Mouse (Mus musculus) neural tube, embryonic 11.5 days (tissue): Measurements from ENCODE around the gene Atp5s. TPM values are rescaled to one million over a fixed set of nuclear protein-coding genes. Genes with fewer than 3 reads are reported as not detected.

ENCODE experiments used
- ATAC-seq: fragments of 200-750 bp; cut with Nextera tagmentation; 2 replicates; pipeline ENCODE4 v1.8.0; 2017; ENCODE audit warnings: moderate number of reproducible peaks, mild to moderate bottlenecking, moderate TSS enrichment, moderate library complexity; ENCODE audit not compliant: insufficient read depth, low FRiP score, low TSS enrichment
- DNase-seq: peaks from one replicate; pipeline ENCODE4 v3.0.0-alpha.2; 2015; ENCODE audit warnings: low spot score
- H3K27ac ChIP-seq: fragments of 300-500 bp; sonication (generic); 2 replicates; pipeline ENCODE4 v1.5.1; 2014; ENCODE audit warnings: low read depth, mild to moderate bottlenecking, low read length
- H3K27me3 ChIP-seq: fragments of 300-500 bp; sonication (generic); 2 replicates; pipeline ENCODE4 v1.6.1; 2014; ENCODE audit warnings: mild to moderate bottlenecking, low read length, mixed read lengths; ENCODE audit not compliant: control insufficient read depth, insufficient read depth
- H3K36me3 ChIP-seq: fragments of 300-500 bp; sonication (generic); 2 replicates; pipeline ENCODE4 v1.6.1; 2014; ENCODE audit warnings: mild to moderate bottlenecking, low read length, moderate library complexity, mixed read lengths; ENCODE audit not compliant: control insufficient read depth, insufficient read depth
- H3K4me1 ChIP-seq: fragments of 300-500 bp; sonication (generic); 2 replicates; pipeline ENCODE4 v1.6.1; 2014; ENCODE audit warnings: low read length, mixed read lengths; ENCODE audit not compliant: control insufficient read depth, insufficient read depth
- H3K4me2 ChIP-seq: fragments of 300-500 bp; sonication (generic); 2 replicates; pipeline ENCODE4 v1.6.1; 2014; ENCODE audit warnings: low read depth, mild to moderate bottlenecking, moderate library complexity
- H3K4me3 ChIP-seq: fragments of 300-500 bp; sonication (generic); 2 replicates; pipeline ENCODE4 v1.5.1; 2014; ENCODE audit warnings: low read depth, low read length
- H3K9ac ChIP-seq: fragments of 300-500 bp; sonication (generic); 2 replicates; pipeline ENCODE4 v1.6.1; 2014; ENCODE audit warnings: mild to moderate bottlenecking, low read length
- H3K9me3 ChIP-seq: fragments of 300-500 bp; sonication (generic); 2 replicates; pipeline ENCODE4 v1.6.1; 2016; ENCODE audit warnings: low read length; ENCODE audit not compliant: control insufficient read depth
- WGBS: fragments of 180-500 bp; shearing (Covaris S2); extraction: QIAGEN DNeasy Blood & Tissue Kit; methylation state at CpG from one replicate; pipeline ENCODE4 v1.1.7; 2014; 5-methylcytosine and 5-hydroxymethylcytosine counted together
- polyA plus RNA-seq: library from polyadenylated mRNA; unstranded; fragments of >200 nt; fragmentation: Nextera tagmentation; extraction: Ambion mirVana; gene quantifications from 2 replicates; pipeline ENCODE4 v1.2.1, GENCODE M21; 2014

Gene Atp5s
- polyA plus RNA-seq, 1 experiment from 2014 or later: 24.0 TPM

- Histone ChIP-seq H3K4me1 (no peaks in the 10 kb centered on the region), H3K4me3 (no peak overlapping the region), H3K27me3 (no peaks in the 10 kb centered on the region), H3K9ac (no peak overlapping the region), H3K36me3 (no peaks in the 10 kb centered on the region), H3K9me3 (no peaks in the 10 kb centered on the region), H3K27ac (no peak overlapping the region), H3K4me2 (no peak overlapping the region)
- ATAC-seq (no peak), DNase-seq (no peak)
- 91% methylated on average over 2 of the region's 2 CpGs for WGBS
Measured at GRCm38 (mm10) chr12:69688368-69688767, 36.4 kb upstream of the Atp5s start.

- Histone ChIP-seq H3K27ac (no peak overlapping the region), H3K4me2 (no peak overlapping the region), H3K4me3 (no peak overlapping the region), H3K36me3 (no peaks in the 10 kb centered on the region), H3K9me3 (no peaks in the 10 kb centered on the region), H3K27me3 (no peaks in the 10 kb centered on the region), H3K4me1 (no peaks in the 10 kb centered on the region), H3K9ac (no peak overlapping the region)
- ATAC-seq (no peak), DNase-seq (no peak)
Measured at GRCm38 (mm10) chr12:69689094-69689493, 35.7 kb upstream of the Atp5s start.

DNA sequence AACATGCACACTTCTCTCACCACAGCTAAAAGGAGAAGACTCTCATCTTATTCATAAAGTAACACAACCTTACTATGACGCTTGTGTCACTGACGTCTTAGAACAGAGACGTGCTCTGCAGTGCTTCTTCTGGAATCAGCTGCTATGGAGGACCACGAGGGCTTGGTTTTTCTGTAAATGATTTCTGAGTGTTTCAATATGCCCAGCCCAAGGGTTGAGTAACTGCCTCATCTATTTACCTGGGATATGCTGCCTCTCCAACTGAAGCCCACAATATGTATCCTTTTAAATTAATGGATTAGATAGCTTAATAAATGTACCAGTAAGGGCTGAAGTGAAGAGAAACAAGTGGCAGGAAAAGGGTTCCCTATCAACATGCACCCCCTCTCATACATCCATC is 34.0 kb upstream of the Atp5s start:
- DNase-seq: no peak
- Histone ChIP-seq H3K9ac (no peak overlapping the region), H3K4me1 (no peaks in the 10 kb centered on the region), H3K9me3 (no peaks in the 10 kb centered on the region), H3K36me3 (no peaks in the 10 kb centered on the region), H3K27ac (no peak overlapping the region), H3K27me3 (no peaks in the 10 kb centered on the region), H3K4me2 (no peak overlapping the region), H3K4me3 (no peak overlapping the region)
- ATAC-seq: no peak
- 91% methylated on average over 4 of the region's 4 CpGs for WGBS

DNA sequence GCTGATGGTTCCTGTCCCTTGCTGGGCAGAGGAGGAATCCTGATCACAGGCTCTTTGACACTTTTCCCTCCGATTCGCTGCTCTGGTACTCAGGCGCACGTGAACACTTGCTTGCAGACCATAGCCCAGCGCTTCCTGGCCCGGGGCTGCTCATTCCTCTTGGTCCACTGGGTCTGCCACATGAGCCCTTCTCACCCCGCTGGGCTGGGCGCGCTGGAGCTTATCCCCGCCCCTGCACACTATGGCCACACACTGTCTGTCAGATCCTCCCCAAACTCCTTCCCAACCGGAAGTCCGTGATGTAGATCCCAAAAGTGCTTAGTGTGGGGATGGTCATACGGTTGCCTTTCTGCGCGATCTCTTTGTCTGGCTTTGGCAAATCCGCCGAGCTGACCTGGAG is 31.3 kb upstream of the Atp5s start:
- no peak for DNase-seq
- Histone ChIP-seq H3K4me3 (no peak overlapping the region), H3K9ac (no peak overlapping the region), H3K9me3 (no peaks in the 10 kb centered on the region), H3K27me3 (no peaks in the 10 kb centered on the region), H3K36me3 (no peaks in the 10 kb centered on the region), H3K27ac (no peak overlapping the region), H3K4me1 (no peaks in the 10 kb centered on the region), H3K4me2 (no peak overlapping the region)
- WGBS: 83% methylated on average over 17 of the region's 17 CpGs
- ATAC-seq: no peak

- no peak for ATAC-seq
- no peaks in the 10 kb centered on the region for H3K9me3 ChIP-seq
- DNase-seq: no peak
- 79% methylated on average over 5 of the region's 5 CpGs for WGBS
- no peaks in the 10 kb centered on the region for H3K4me1 ChIP-seq
- H3K4me3 ChIP-seq: no peak overlapping the region
- no peak overlapping the region for H3K4me2 ChIP-seq
- no peak overlapping the region for H3K27ac ChIP-seq
- H3K27me3 ChIP-seq: no peaks in the 10 kb centered on the region
- 0 out of 2 replicates have a peak, but pooled peaks cover under 1% of the 10 kb centered on the region for H3K36me3 ChIP-seq
- no peak overlapping the region for H3K9ac ChIP-seq
Measured at GRCm38 (mm10) chr12:69696746-69697145, 28.0 kb upstream of the Atp5s start.

DNA sequence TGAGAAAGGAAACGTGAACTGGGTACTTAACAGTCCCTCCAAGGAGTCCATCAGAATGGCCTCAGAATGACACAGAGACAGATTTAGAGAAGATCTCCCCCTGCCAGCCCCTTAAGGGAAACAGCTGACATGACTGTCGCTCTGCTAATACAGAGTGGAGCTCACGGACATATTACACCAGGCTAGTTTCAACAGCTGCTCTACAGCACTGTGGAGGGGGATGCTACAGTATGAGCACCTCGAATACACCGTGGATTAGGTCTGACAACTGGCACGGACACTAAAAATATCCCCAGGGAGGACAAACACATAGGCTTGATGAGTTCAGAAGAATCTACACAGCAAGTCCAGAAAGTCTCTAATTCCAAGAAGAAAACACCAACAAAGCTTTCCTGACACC is 26.4 kb upstream of the Atp5s start:
- no peaks in the 10 kb centered on the region for H3K9me3 ChIP-seq
- no peaks in the 10 kb centered on the region for H3K4me1 ChIP-seq
- no peak overlapping the region for H3K9ac ChIP-seq
- WGBS: 89% methylated on average over 6 of the region's 6 CpGs
- 0 out of 2 replicates have a peak, but pooled peaks cover 2% of the 10 kb centered on the region for H3K36me3 ChIP-seq
- no peak overlapping the region for H3K4me3 ChIP-seq
- ATAC-seq: no peak
- no peaks in the 10 kb centered on the region for H3K27me3 ChIP-seq
- DNase-seq: no peak
- H3K4me2 ChIP-seq: no peak overlapping the region
- no peak overlapping the region for H3K27ac ChIP-seq

DNA sequence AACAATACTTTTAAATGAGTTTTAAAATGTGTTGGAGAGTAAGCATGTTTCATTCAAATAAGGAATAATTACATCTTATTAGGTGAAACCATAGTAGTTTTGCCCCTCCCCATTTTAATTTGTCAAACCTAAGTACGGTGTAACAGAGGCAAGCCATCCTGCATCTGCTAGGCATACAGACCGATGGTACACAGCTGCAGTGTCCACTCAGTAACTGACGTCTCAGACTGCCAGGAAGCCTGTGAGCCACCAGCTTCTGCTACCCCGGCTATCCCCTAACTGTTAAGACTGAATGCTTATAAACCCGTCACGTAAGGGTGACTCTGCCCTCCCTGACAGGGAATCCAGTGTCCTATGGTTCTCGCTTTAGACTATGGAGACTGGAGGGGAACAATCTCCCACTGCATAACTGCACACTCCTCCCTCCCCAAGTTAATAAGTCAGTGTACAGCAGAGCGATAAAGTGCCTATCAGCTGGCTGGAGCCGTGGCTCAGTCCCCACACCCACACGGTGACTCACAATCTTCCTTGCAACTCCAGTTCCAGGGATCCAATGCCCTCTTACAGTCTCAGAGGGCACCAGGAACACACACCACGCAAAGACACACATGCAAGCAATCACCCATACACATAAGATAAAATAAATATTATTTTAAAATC is 19.8 kb upstream of the Atp5s start:
- 0 out of 2 replicates have a peak, but pooled peaks cover 2% of the 10 kb centered on the region for H3K36me3 ChIP-seq
- H3K4me2 ChIP-seq: no peak overlapping the region
- H3K27ac ChIP-seq: no peak overlapping the region
- no peak for DNase-seq
- WGBS: 92% methylated on average over 11 of the region's 11 CpGs
- no peak overlapping the region for H3K4me3 ChIP-seq
- H3K27me3 ChIP-seq: no peaks in the 10 kb centered on the region
- H3K9ac ChIP-seq: no peak overlapping the region
- no peak for ATAC-seq
- H3K9me3 ChIP-seq: no peaks in the 10 kb centered on the region
- H3K4me1 ChIP-seq: no peaks in the 10 kb centered on the region

DNA sequence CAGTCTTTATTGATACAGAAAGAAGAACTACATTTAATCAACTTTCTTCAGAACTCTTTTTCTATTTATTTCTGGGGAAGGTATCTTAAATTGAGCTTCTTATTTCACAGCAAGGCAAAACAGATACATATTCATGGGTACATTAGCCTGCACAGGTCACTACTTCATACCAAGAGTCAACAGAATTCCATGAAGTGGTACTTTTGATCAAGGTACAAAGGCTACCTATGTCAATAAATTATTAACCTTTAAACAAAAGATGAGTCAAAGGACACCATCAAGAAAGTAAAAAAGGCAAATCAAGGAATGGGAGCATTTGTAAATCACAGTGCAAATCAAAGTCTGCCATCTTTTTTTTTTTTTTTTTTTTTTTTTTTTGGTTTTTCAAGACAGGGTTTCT is 11.1 kb upstream of the Atp5s start:
- Histone ChIP-seq H3K9ac (no peak overlapping the region), H3K36me3 (no peaks in the 10 kb centered on the region), H3K9me3 (no peaks in the 10 kb centered on the region), H3K27me3 (no peaks in the 10 kb centered on the region), H3K4me1 (no peaks in the 10 kb centered on the region), H3K4me2 (no peak overlapping the region), H3K27ac (no peak overlapping the region), H3K4me3 (no peak overlapping the region)
- ATAC-seq (no peak), DNase-seq (no peak)

- Histone ChIP-seq H3K36me3 (peaks cover 3% of the 10 kb centered on the region; the same call in 1 of the 2 replicates), H3K9me3 (no peaks in the 10 kb centered on the region), H3K4me2 (no peak overlapping the region), H3K27ac (no peak overlapping the region), H3K4me1 (no peaks in the 10 kb centered on the region), H3K27me3 (no peaks in the 10 kb centered on the region), H3K9ac (no peak overlapping the region), H3K4me3 (no peak overlapping the region)
- ATAC-seq (no peak), DNase-seq (no peak)
- 91% methylated on average over 3 of the region's 3 CpGs for WGBS
Measured at GRCm38 (mm10) chr12:69722857-69723256, 1.9 kb upstream of the Atp5s start.
